Comparison of ENCODE assay signal across 31 mouse cellular contexts in the genomic region with DNA sequence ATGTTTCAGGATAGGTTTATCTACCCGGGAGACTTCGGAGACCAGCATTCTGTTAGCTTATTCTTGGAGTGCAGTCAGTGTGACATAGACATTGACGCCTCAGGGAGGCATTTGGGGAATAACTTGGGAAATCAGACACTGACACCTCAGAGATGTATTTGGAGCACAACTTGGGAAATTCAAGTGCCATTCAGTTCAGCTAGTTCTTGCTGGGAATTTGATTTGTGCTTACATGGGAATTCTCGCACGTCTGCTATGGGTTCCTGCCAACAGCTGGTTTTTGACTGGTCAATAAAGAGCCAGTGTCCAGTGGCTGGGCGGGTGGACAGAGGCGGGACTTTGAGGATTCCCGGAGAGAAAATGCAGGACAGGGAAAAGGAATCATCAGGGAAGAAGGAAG. TPM values are rescaled to one million over a fixed set of nuclear protein-coding genes. Genes with fewer than 3 reads are reported as not detected.
"Had no signal": no experiment of that assay in that cellular context is flagged by ENCODE, and none has a peak within 500 bp of the region (broad histone marks: within the 10 kb centered on the region; RNA-seq: fewer than 3 reads in every experiment).

No protein-coding gene starts in this region.

- DNase-seq: kidney, adult 11 months; kidney, adult 8-10 months; kidney, postnatal 14 days; layer of hippocampus, adult 9-11 months; liver; liver, postnatal 0 days; midbrain, embryonic 14.5 days; right cerebral cortex, adult 18-20 months; right cerebral cortex, postnatal 14 days; right cerebral cortex, postnatal 4 days; thymus, postnatal 25 days had no signal

- H3K4me3 ChIP-seq: kidney, embryonic 15.5 days; layer of hippocampus, adult 2 months; limb, embryonic 10.5 days; limb, embryonic 13.5 days had no signal

- H3K9ac ChIP-seq: kidney, embryonic 15.5 days; limb, embryonic 13.5 days; liver, embryonic 14.5 days; liver, postnatal 0 days had no signal

- ATAC-seq: hindbrain, postnatal 0 days; liver, postnatal 0 days had no signal

- H3K36me3 ChIP-seq: kidney, embryonic 15.5 days; limb, embryonic 10.5 days; limb, embryonic 13.5 days had no signal

- H3K4me1 ChIP-seq: kidney, embryonic 15.5 days; limb, embryonic 10.5 days had no signal

- H3K27ac ChIP-seq: hindbrain, postnatal 0 days; kidney, embryonic 15.5 days; layer of hippocampus, adult 2 months; limb, embryonic 10.5 days; limb, embryonic 13.5 days; liver, embryonic 14.5 days; stomach, postnatal 0 days had no signal

- H3K27me3 ChIP-seq: kidney, embryonic 15.5 days; limb, embryonic 13.5 days had no signal

- H3K9me3 ChIP-seq: kidney, embryonic 15.5 days; limb, embryonic 10.5 days; limb, embryonic 13.5 days had no signal

- H3K4me2 ChIP-seq: kidney, embryonic 15.5 days; limb, embryonic 13.5 days; midbrain, embryonic 11.5 days had no signal

RNA-seq across cellular contexts. Expression of gene Gfral, which starts 51.0 kb away (rescaled TPM):
- total RNA-seq: layer of hippocampus, adult 2 months; layer of hippocampus, postnatal 25 days; left cerebral cortex, adult 18-20 months; left cerebral cortex, postnatal 25 days; megakaryocyte progenitor cell, adult 5-6 weeks; megakaryocyte-erythroid progenitor cell, adult 5-6 weeks; midbrain, postnatal 0 days had no signal
- polyA plus RNA-seq: hindbrain, postnatal 0 days; intestine, embryonic 14.5 days; kidney, embryonic 15.5 days; large intestine, adult 2 months; limb, embryonic 10.5 days; limb, embryonic 13.5 days; liver, embryonic 14.5 days; liver, postnatal 0 days; midbrain, embryonic 11.5 days; midbrain, embryonic 14.5 days; neural tube, embryonic 11.5 days; neural tube, embryonic 14.5 days; stomach, embryonic 14.5 days; stomach, postnatal 0 days; thymus, postnatal 0 days had no signal
